Mouse (Mus musculus) B cell, adult 2 months (primary cell): ENCODE measurements around the gene Gm7233.
"Not testable (repeated sequence)": the region's sequence is repeated elsewhere in the genome, so short reads cannot be mapped to it uniquely, and the experiment has no call there.

Source experiments
- DNase-seq, 2 experiments: peaks; one replicate each; pipeline ENCODE4 v3.0.0; 2022

The Gm7233 gene

GRCm38 (mm10) chr14:43179567-43179966 is at the start of gene Gm7233:
Gm7233 (plus strand) TSS chr14:43179867.
- DNase-seq: not testable (repeated sequence)

- DNase-seq: not testable (repeated sequence)
Measured at GRCm38 (mm10) chr14:43167189-43167588, 12.5 kb upstream of the Gm7233 start.

- not testable (repeated sequence) for DNase-seq
Measured at GRCm38 (mm10) chr14:43167942-43168341, 11.7 kb upstream of the Gm7233 start.

- DNase-seq: not testable (repeated sequence)
Measured at GRCm38 (mm10) chr14:43168573-43169170, 11.0 kb upstream of the Gm7233 start.

GRCm38 (mm10) chr14:43235204-43235603 is 55.5 kb downstream of the Gm7233 start, which contains the start of gene Gm8122:
Gm8122 (minus strand) TSS chr14:43235304.
- DNase-seq: not testable (repeated sequence)
